Mouse (Mus musculus): ENCODE measurements around the gene Bag6. TPM values are rescaled to one million over a fixed set of nuclear protein-coding genes. Genes with fewer than 3 reads are reported as not detected.

The Bag6 gene
- total and polyA plus RNA-seq, 2 experiments from 2014 or later, result 37.7 to 188 TPM

- Histone ChIP-seq H3K27ac (ENCODE audit: low read depth) (no peak overlapping the region), H3K36me3 (replicated peaks; ENCODE audit: control insufficient read depth, insufficient read depth, low read length) (peaks cover 89% of the 10 kb centered on the region), H3K27me3 (ENCODE audit: control insufficient read depth, insufficient read depth, low read length) (no peaks in the 10 kb centered on the region), H3K4me2 (ENCODE audit: low read depth, low read length) (no peak overlapping the region), H3K9ac (replicated peaks; ENCODE audit: low read depth, low read length) (no peak overlapping the region), H3K4me1 (ENCODE audit: control insufficient read depth, insufficient read depth) (no peaks in the 10 kb centered on the region), H3K9me3 (replicated peaks; ENCODE audit: control insufficient read depth, low read length) (no peaks in the 10 kb centered on the region), H3K4me3 (ENCODE audit: low read depth, low read length) (no peak overlapping the region)
- WGBS, result 59% methylated on average over 10 of the region's 10 CpGs
- no peak for ATAC-seq (ENCODE audit: insufficient read depth, low read depth)
- TF ChIP-seq CTCF (IDR thresholded peaks at IDR 0.05; ENCODE audit: low read depth), result no peak
- TF ChIP-seq EP300 (IDR thresholded peaks at IDR 0.05; ENCODE audit: low read depth), result no peak
- no peak for DNase-seq (ENCODE audit: low spot score)
Observed at GRCm38 (mm10) chr17:35100196-35100765, 34.7 kb upstream of the Bag6 start.

GRCm38 (mm10) chr17:35101161-35101560, 33.8 kb upstream of the Bag6 start:
- WGBS, result 81% methylated on average over 11 of the region's 11 CpGs
- Histone ChIP-seq H3K9me3 (replicated peaks; ENCODE audit: control insufficient read depth, low read length) (no peaks in the 10 kb centered on the region), H3K4me1 (ENCODE audit: control insufficient read depth, insufficient read depth) (no peaks in the 10 kb centered on the region), H3K27ac (ENCODE audit: low read depth) (no peak overlapping the region), H3K9ac (replicated peaks; ENCODE audit: low read depth, low read length) (no peak overlapping the region), H3K4me2 (ENCODE audit: low read depth, low read length) (no peak overlapping the region), H3K4me3 (ENCODE audit: low read depth, low read length) (no peak overlapping the region), H3K36me3 (replicated peaks; ENCODE audit: control insufficient read depth, insufficient read depth, low read length) (peaks cover 82% of the 10 kb centered on the region), H3K27me3 (ENCODE audit: control insufficient read depth, insufficient read depth, low read length) (no peaks in the 10 kb centered on the region)
- TF ChIP-seq EP300 (IDR thresholded peaks at IDR 0.05; ENCODE audit: low read depth) (no peak), CTCF (IDR thresholded peaks at IDR 0.05; ENCODE audit: low read depth) (no peak)
- DNase-seq (ENCODE audit: low spot score) (no peak), ATAC-seq (ENCODE audit: insufficient read depth, low read depth) (no peak)

- no peak for DNase-seq (ENCODE audit: low spot score)
- TF ChIP-seq EP300 (IDR thresholded peaks at IDR 0.05; ENCODE audit: low read depth), result no peak
- no peak for TF ChIP-seq CTCF (IDR thresholded peaks at IDR 0.05; ENCODE audit: low read depth)
- ATAC-seq (ENCODE audit: insufficient read depth, low read depth), result no peak
- H3K36me3 ChIP-seq (replicated peaks; ENCODE audit: control insufficient read depth, insufficient read depth, low read length), result peaks cover 71% of the 10 kb centered on the region
- no peaks in the 10 kb centered on the region for H3K27me3 ChIP-seq (ENCODE audit: control insufficient read depth, insufficient read depth, low read length)
- no peak overlapping the region for H3K9ac ChIP-seq (replicated peaks; ENCODE audit: low read depth, low read length)
- WGBS, result 63% methylated on average over 8 of the region's 8 CpGs
- H3K9me3 ChIP-seq (replicated peaks; ENCODE audit: control insufficient read depth, low read length), result no peaks in the 10 kb centered on the region
- no peak overlapping the region for H3K4me2 ChIP-seq (ENCODE audit: low read depth, low read length)
- H3K27ac ChIP-seq (ENCODE audit: low read depth), result no peak overlapping the region
- no peak overlapping the region for H3K4me3 ChIP-seq (ENCODE audit: low read depth, low read length)
- H3K4me1 ChIP-seq (ENCODE audit: control insufficient read depth, insufficient read depth), result no peaks in the 10 kb centered on the region
Observed at GRCm38 (mm10) chr17:35102299-35102698, 32.7 kb upstream of the Bag6 start.

- no peak overlapping the region for H3K9ac ChIP-seq (replicated peaks; ENCODE audit: low read depth, low read length)
- H3K9me3 ChIP-seq (replicated peaks; ENCODE audit: control insufficient read depth, low read length), result no peaks in the 10 kb centered on the region
- ATAC-seq (ENCODE audit: insufficient read depth, low read depth) (no peak; the same call in 1 of the 2 replicates), DNase-seq (ENCODE audit: low spot score) (no peak)
- H3K4me2 ChIP-seq (ENCODE audit: low read depth, low read length), result no peak overlapping the region
- H3K4me3 ChIP-seq (ENCODE audit: low read depth, low read length), result no peak overlapping the region
- H3K4me1 ChIP-seq (ENCODE audit: control insufficient read depth, insufficient read depth), result no peaks in the 10 kb centered on the region
- 42% methylated on average over 6 of the region's 6 CpGs for WGBS
- no peak for TF ChIP-seq CTCF (IDR thresholded peaks at IDR 0.05; ENCODE audit: low read depth)
- TF ChIP-seq EP300 (IDR thresholded peaks at IDR 0.05; ENCODE audit: low read depth), result no peak
- H3K36me3 ChIP-seq (replicated peaks; ENCODE audit: control insufficient read depth, insufficient read depth, low read length), result peaks cover 61% of the 10 kb centered on the region
- H3K27me3 ChIP-seq (ENCODE audit: control insufficient read depth, insufficient read depth, low read length), result no peaks in the 10 kb centered on the region
- no peak overlapping the region for H3K27ac ChIP-seq (ENCODE audit: low read depth)
Observed at GRCm38 (mm10) chr17:35103221-35103690, 31.7 kb upstream of the Bag6 start.

- TF ChIP-seq EP300 (IDR thresholded peaks at IDR 0.05; ENCODE audit: low read depth) (no peak), CTCF (IDR thresholded peaks at IDR 0.05; ENCODE audit: low read depth) (no peak)
- no peaks in the 10 kb centered on the region for H3K9me3 ChIP-seq (replicated peaks; ENCODE audit: control insufficient read depth, low read length)
- no peak overlapping the region for H3K27ac ChIP-seq (ENCODE audit: low read depth)
- no peaks in the 10 kb centered on the region for H3K27me3 ChIP-seq (ENCODE audit: control insufficient read depth, insufficient read depth, low read length)
- no peak for DNase-seq (ENCODE audit: low spot score)
- 83% methylated on average over 7 of the region's 7 CpGs for WGBS
- no peak overlapping the region for H3K9ac ChIP-seq (replicated peaks; ENCODE audit: low read depth, low read length)
- ATAC-seq (ENCODE audit: insufficient read depth, low read depth), result no peak
- peaks cover 53% of the 10 kb centered on the region for H3K36me3 ChIP-seq (replicated peaks; ENCODE audit: control insufficient read depth, insufficient read depth, low read length)
- no peak overlapping the region for H3K4me3 ChIP-seq (ENCODE audit: low read depth, low read length)
- H3K4me1 ChIP-seq (ENCODE audit: control insufficient read depth, insufficient read depth), result no peaks in the 10 kb centered on the region
- H3K4me2 ChIP-seq (ENCODE audit: low read depth, low read length), result no peak overlapping the region
Observed at GRCm38 (mm10) chr17:35104079-35104478, 30.9 kb upstream of the Bag6 start.

GRCm38 (mm10) chr17:35104754-35105153, 30.2 kb upstream of the Bag6 start:
- H3K9ac ChIP-seq (replicated peaks; ENCODE audit: low read depth, low read length), result no peak overlapping the region
- H3K36me3 ChIP-seq (replicated peaks; ENCODE audit: control insufficient read depth, insufficient read depth, low read length), result peaks cover 46% of the 10 kb centered on the region
- no peak overlapping the region for H3K4me2 ChIP-seq (ENCODE audit: low read depth, low read length)
- H3K27ac ChIP-seq (ENCODE audit: low read depth), result no peak overlapping the region
- H3K4me3 ChIP-seq (ENCODE audit: low read depth, low read length), result no peak overlapping the region
- no peaks in the 10 kb centered on the region for H3K4me1 ChIP-seq (ENCODE audit: control insufficient read depth, insufficient read depth)
- TF ChIP-seq CTCF (IDR thresholded peaks at IDR 0.05; ENCODE audit: low read depth) (no peak), EP300 (IDR thresholded peaks at IDR 0.05; ENCODE audit: low read depth) (no peak)
- H3K27me3 ChIP-seq (ENCODE audit: control insufficient read depth, insufficient read depth, low read length), result no peaks in the 10 kb centered on the region
- H3K9me3 ChIP-seq (replicated peaks; ENCODE audit: control insufficient read depth, low read length), result no peaks in the 10 kb centered on the region
- DNase-seq (ENCODE audit: low spot score) (no peak), ATAC-seq (ENCODE audit: insufficient read depth, low read depth) (no peak)
- 58% methylated on average over 6 of the region's 6 CpGs for WGBS
